Mouse (Mus musculus) ES-E14 (cell line): ENCODE data around the gene Aldh3b3. TPM values are rescaled to one million over a fixed set of nuclear protein-coding genes. Genes with fewer than 3 reads are reported as not detected.

Source experiments
- DNase-seq: peaks from one replicate; pipeline ENCODE4 v3.0.0-alpha.2; 2013; ENCODE audit warnings: low read depth, low spot score
- H3K27ac ChIP-seq: 2 replicates; pipeline ENCODE4 v1.5.1; 2012; ENCODE audit warnings: low read depth, mild to moderate bottlenecking, low read length, moderate library complexity, mixed read lengths; ENCODE audit not compliant: poor library complexity, insufficient read depth, severe bottlenecking
- H3K36me3 ChIP-seq: 2 replicates; pipeline ENCODE4 v1.6.1; 2012; ENCODE audit warnings: mild to moderate bottlenecking, low read length, moderate library complexity, mixed read lengths; ENCODE audit not compliant: control insufficient read depth, poor library complexity, insufficient read depth, severe bottlenecking
- H3K4me1 ChIP-seq, 2 experiments: fragments of 150-350 bp in 1 of 2; sonication (generic) in 1 of 2; 2 replicates each; pipeline ENCODE4 v1.6.1; 2012; ENCODE audit warnings: low read length in 2 of 2, mild to moderate bottlenecking in 1 of 2, mixed read lengths in 1 of 2; ENCODE audit not compliant: control insufficient read depth in 2 of 2, insufficient read depth in 2 of 2, poor library complexity in 1 of 2
- H3K4me3 ChIP-seq, 2 experiments: fragments of 150-350 bp in 1 of 2; sonication (generic) in 1 of 2; 2 replicates each; pipeline ENCODE4 v1.5.1; 2012; ENCODE audit warnings: low read length in 2 of 2, low read depth in 1 of 2, mild to moderate bottlenecking in 1 of 2, mixed read lengths in 1 of 2; ENCODE audit not compliant: insufficient read depth in 1 of 2, poor library complexity in 1 of 2, severe bottlenecking in 1 of 2
- H3K9ac ChIP-seq: 2 replicates; pipeline ENCODE4 v1.6.1; 2012; ENCODE audit warnings: low read depth, mild to moderate bottlenecking, low read length, mixed read lengths; ENCODE audit not compliant: poor library complexity, insufficient read depth, severe bottlenecking
- H3K9me3 ChIP-seq: fragments of 150-350 bp; sonication (generic); 2 replicates; pipeline ENCODE4 v1.6.1; 2012; ENCODE audit warnings: low read depth, mild to moderate bottlenecking, low read length; ENCODE audit not compliant: control insufficient read depth, insufficient read depth
- CHD2 ChIP-seq: IDR thresholded peaks from 2 replicates; pipeline ENCODE4 v1.6.1; 2014; ENCODE audit warnings: mild to moderate bottlenecking, low read depth, low read length, inconsistent platforms
- HCFC1 ChIP-seq: IDR thresholded peaks from 2 replicates; pipeline ENCODE4 v1.6.1; 2012; ENCODE audit warnings: low read length, inconsistent platforms, borderline replicate concordance; ENCODE audit not compliant: insufficient read depth
- MAFK ChIP-seq: IDR thresholded peaks from 2 replicates; pipeline ENCODE4 v1.6.1; 2014; ENCODE audit warnings: mild to moderate bottlenecking, low read depth, low read length, inconsistent platforms; ENCODE audit not compliant: insufficient read depth
- ZC3H11A ChIP-seq: IDR thresholded peaks from 2 replicates; pipeline ENCODE4 v1.6.1; 2012; ENCODE audit warnings: low read depth, mild to moderate bottlenecking, inconsistent platforms, low read length, borderline replicate concordance
- ZNF384 ChIP-seq: IDR thresholded peaks from 2 replicates; pipeline ENCODE4 v1.6.1; 2012; ENCODE audit warnings: low read depth, low read length, inconsistent platforms
- in situ Hi-C, 2 experiments: fragments of 600-800 bp; cut with MboI; formaldehyde crosslinking; loops; one replicate each; pipeline ENCODE4 v1.15.1; 2025; ENCODE audit warnings: low sequenced_read_pairs in 2 of 2, inconsistent platforms in 1 of 2; ENCODE audit not compliant: unreplicated experiment in 2 of 2
- total RNA-seq: library from RNA; depleted of rRNA; stranded (reverse); fragments of 300-350 nt; gene quantifications from 2 replicates; pipeline ENCODE4 v1.2.3, GENCODE M21; 2012

Gene Aldh3b3
- total RNA-seq, 1 experiment: not detected

- Histone ChIP-seq H3K4me3 (no peak overlapping the region), H3K36me3 (no peaks in the 10 kb centered on the region), H3K9ac (no peak overlapping the region), H3K4me1 (peaks cover 2 to 17% of the 10 kb centered on the region in 2 experiments; a peak in 2 of 4 replicates), H3K27ac (no peak overlapping the region), H3K9me3 (no peaks in the 10 kb centered on the region)
- in situ Hi-C loops: no loop called here
- no peak for TF ChIP-seq MAFK
- TF ChIP-seq CHD2: no peak
- no peak for TF ChIP-seq ZC3H11A
- no peak for TF ChIP-seq ZNF384
- TF ChIP-seq HCFC1: no peak
- DNase-seq: no peak
These were observed 26.7 kb upstream of the Aldh3b3 start for GRCm38 (mm10) chr19:3931716-3932115.

- Histone ChIP-seq H3K36me3 (no peaks in the 10 kb centered on the region), H3K4me1 (peaks cover 2 to 11% of the 10 kb centered on the region in 2 experiments; a peak in 2 of 4 replicates), H3K9me3 (no peaks in the 10 kb centered on the region), H3K4me3 (peak within 1 kb of the TSS; percentile 61 to 78), H3K9ac (peak within 1 kb of the TSS; percentile 24), H3K27ac (no peak within 1 kb of the TSS)
- in situ Hi-C loops: no loop called here
- TF ChIP-seq CHD2 (no peak), ZC3H11A (no peak), MAFK (no peak), HCFC1 (no peak), ZNF384 (no peak)
- DNase-seq: no peak
These were observed 23.2 kb upstream of the Aldh3b3 start, which contains the start of gene Unc93b1 for GRCm38 (mm10) chr19:3935032-3935895. TSS of gene Unc93b1 (plus strand) at chr19:3935186.

- H3K36me3 ChIP-seq: no peaks in the 10 kb centered on the region
- peaks cover 0 to 5% of the 10 kb centered on the region in 2 experiments; a peak in 1 of 4 replicates for H3K4me1 ChIP-seq
- TF ChIP-seq HCFC1 (no peak), MAFK (no peak), CHD2 (no peak), ZNF384 (no peak), ZC3H11A (no peak)
- no peaks in the 10 kb centered on the region for H3K9me3 ChIP-seq
- DNase-seq: no peak
- peak overlapping the region; percentile 61 to 78 for H3K4me3 ChIP-seq
- H3K27ac ChIP-seq: no peak overlapping the region
- H3K9ac ChIP-seq: peak overlapping the region; percentile 24
- in situ Hi-C loops: no loop called here
These were observed 22.3 kb upstream of the Aldh3b3 start for GRCm38 (mm10) chr19:3935896-3936850.

- Histone ChIP-seq H3K36me3 (no peaks in the 10 kb centered on the region), H3K9me3 (no peaks in the 10 kb centered on the region), H3K4me3 (peak overlapping the region in 1 of 2 experiments; percentile 66; a peak in 1 of 4 replicates), H3K27ac (no peak overlapping the region), H3K4me1 (peaks cover 0 to 12% of the 10 kb centered on the region in 2 experiments; a peak in 1 of 4 replicates), H3K9ac (no peak overlapping the region)
- DNase-seq: no peak
- in situ Hi-C loops: no loop called here
- TF ChIP-seq ZNF384 (no peak), ZC3H11A (no peak), CHD2 (no peak), MAFK (no peak), HCFC1 (no peak)
These were observed 16.1 kb upstream of the Aldh3b3 start for GRCm38 (mm10) chr19:3942315-3942714.
